Mouse (Mus musculus) testis, adult 2 months (tissue): ENCODE data around the gene Kcnip3. TPM values are rescaled to one million over a fixed set of nuclear protein-coding genes. Genes with fewer than 3 reads are reported as not detected.

Source experiments
- H3K27ac ChIP-seq: fragments of 200-500 bp; 2 replicates; pipeline ENCODE4 v1.5.1; 2012; ENCODE audit warnings: low read depth, low read length; ENCODE audit not compliant: control insufficient read depth, insufficient read depth
- H3K27me3 ChIP-seq: fragments of 200-500 bp; 2 replicates; pipeline ENCODE4 v1.6.1; 2012; ENCODE audit warnings: mild to moderate bottlenecking, low read length, moderate library complexity; ENCODE audit not compliant: control insufficient read depth, insufficient read depth
- H3K36me3 ChIP-seq: fragments of 200-500 bp; 2 replicates; pipeline ENCODE4 v1.6.1; 2012; ENCODE audit warnings: mild to moderate bottlenecking, low read length; ENCODE audit not compliant: control insufficient read depth, insufficient read depth
- H3K4me1 ChIP-seq: fragments of 200-500 bp; 2 replicates; pipeline ENCODE4 v1.6.1; 2012; ENCODE audit warnings: low read length; ENCODE audit not compliant: control insufficient read depth, insufficient read depth
- H3K4me3 ChIP-seq: fragments of 200-500 bp; 2 replicates; pipeline ENCODE4 v1.5.1; 2012; ENCODE audit warnings: low read depth, mild to moderate bottlenecking, low read length, moderate library complexity, mixed read lengths; ENCODE audit not compliant: control insufficient read depth
- CTCF ChIP-seq: fragments of 200-500 bp; IDR thresholded peaks from 2 replicates; pipeline ENCODE4 v1.5.1; 2012; ENCODE audit warnings: low read depth, mild to moderate bottlenecking, inconsistent platforms, low read length, moderate library complexity; ENCODE audit not compliant: control insufficient read depth, insufficient read depth, insufficient replicate concordance
- POLR2A ChIP-seq: fragments of 200-500 bp; IDR thresholded peaks from 2 replicates; pipeline ENCODE4 v1.6.1; 2012; ENCODE audit warnings: low read depth, mild to moderate bottlenecking, inconsistent platforms, low read length, moderate library complexity; ENCODE audit not compliant: control insufficient read depth
- polyA plus RNA-seq: library from polyadenylated mRNA; depleted of rRNA; stranded (reverse); fragments of >200 nt; gene quantifications from 2 replicates; pipeline ENCODE4 v1.2.3, GENCODE M21; 2012

Kcnip3 gene
- polyA plus RNA-seq, 1 experiment: 2.7 TPM

DNA sequence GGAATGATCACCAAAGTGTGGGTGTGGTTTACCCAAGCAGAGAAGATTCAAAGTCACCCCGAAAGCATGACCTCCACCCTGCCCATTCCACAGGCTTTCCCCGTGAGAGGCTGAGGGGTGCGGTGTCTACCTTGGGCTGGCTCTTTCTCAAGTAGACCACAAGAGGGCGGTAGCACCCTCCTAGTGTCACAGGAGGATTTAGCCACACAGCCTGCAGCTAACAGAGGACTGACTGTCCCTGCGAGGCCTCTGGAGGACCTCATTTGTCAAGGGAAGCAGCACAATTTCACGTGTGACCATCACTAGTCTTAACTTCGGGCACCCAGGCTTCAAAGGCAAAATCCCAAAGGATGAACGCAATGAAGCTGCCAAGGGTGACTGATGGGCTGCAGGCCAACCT, 59.6 kb downstream of the Kcnip3 start:
- Histone ChIP-seq H3K4me1 (no peaks in the 10 kb centered on the region; the same call in 1 of the 2 replicates), H3K27ac (no peak overlapping the region), H3K4me3 (no peak overlapping the region), H3K27me3 (no peaks in the 10 kb centered on the region), H3K36me3 (no peaks in the 10 kb centered on the region)
- TF ChIP-seq POLR2A: no peak
- TF ChIP-seq CTCF: peak; percentile 80; the same call in 1 of the 2 replicates

DNA sequence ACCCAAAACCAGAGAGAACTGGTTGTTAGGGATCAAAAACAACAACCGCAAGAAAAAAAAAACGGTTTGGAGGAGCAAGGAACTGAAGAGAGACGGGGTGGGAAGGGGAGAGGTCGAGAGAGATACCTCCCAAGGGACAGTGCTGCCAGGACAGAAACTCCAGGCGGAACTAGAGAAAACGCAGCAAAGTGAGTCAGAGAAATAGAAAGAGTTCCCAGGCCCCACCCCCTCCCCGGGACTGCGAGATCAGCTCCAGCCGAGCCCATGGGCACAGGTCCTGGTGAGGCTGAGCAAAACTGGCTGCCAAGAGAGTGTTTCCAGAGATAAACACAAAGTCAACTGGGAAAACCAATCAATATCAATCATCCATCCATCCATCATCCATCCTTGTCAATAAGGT, 60.5 kb downstream of the Kcnip3 start:
- H3K4me1 ChIP-seq: no peaks in the 10 kb centered on the region; the same call in 1 of the 2 replicates
- no peak overlapping the region for H3K4me3 ChIP-seq
- TF ChIP-seq POLR2A: no peak
- no peak for TF ChIP-seq CTCF
- no peak overlapping the region for H3K27ac ChIP-seq
- no peaks in the 10 kb centered on the region for H3K36me3 ChIP-seq
- H3K27me3 ChIP-seq: no peaks in the 10 kb centered on the region

DNA sequence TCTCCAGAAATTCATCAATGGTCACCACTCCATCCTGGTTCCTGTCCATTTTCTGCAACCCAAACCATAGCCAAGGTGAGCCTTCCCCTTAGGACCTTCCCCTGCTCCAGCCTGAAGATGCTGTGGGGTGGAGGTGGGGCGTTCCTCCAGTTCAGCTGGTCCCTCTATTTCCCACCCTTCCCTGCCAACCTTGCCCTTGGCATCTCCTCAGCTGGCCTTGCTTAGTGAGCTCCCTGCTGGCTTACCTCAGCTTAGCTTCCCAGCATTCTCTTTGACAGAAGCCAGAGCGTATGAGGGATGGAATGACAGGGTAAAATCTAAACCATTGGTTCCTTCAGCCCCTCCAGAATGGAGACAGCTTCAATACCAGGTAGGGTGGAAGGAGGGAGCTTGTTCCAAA, 62.6 kb downstream of the Kcnip3 start:
- H3K27me3 ChIP-seq: no peaks in the 10 kb centered on the region
- no peak overlapping the region for H3K4me3 ChIP-seq
- no peak for TF ChIP-seq CTCF
- no peak for TF ChIP-seq POLR2A
- no peaks in the 10 kb centered on the region; the same call in 1 of the 2 replicates for H3K4me1 ChIP-seq
- H3K36me3 ChIP-seq: no peaks in the 10 kb centered on the region
- no peak overlapping the region for H3K27ac ChIP-seq

DNA sequence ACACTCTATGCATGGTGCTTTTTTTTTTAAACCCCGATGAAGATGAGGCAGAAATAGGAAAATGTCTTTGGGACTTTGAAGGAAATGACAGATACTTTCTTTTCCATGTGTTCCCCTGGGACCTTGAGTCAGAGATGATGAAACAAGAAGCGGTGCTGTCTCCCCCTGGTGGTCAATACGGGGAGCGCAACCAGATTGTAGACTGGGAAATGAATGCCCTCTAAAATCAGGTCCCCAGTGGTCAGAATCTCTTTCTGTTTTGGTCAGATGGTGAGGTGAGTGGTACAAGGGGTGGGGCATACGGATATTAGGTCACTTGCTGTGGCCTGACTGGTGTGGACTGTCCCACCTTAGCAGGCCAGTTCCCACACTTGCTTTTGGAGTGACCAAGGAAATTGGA, 68.1 kb downstream of the Kcnip3 start:
- H3K4me1 ChIP-seq: peaks cover 7% of the 10 kb centered on the region
- H3K27me3 ChIP-seq: no peaks in the 10 kb centered on the region
- H3K27ac ChIP-seq: no peak overlapping the region
- no peaks in the 10 kb centered on the region for H3K36me3 ChIP-seq
- no peak for TF ChIP-seq POLR2A
- TF ChIP-seq CTCF: peak; percentile 79
- no peak overlapping the region for H3K4me3 ChIP-seq

DNA sequence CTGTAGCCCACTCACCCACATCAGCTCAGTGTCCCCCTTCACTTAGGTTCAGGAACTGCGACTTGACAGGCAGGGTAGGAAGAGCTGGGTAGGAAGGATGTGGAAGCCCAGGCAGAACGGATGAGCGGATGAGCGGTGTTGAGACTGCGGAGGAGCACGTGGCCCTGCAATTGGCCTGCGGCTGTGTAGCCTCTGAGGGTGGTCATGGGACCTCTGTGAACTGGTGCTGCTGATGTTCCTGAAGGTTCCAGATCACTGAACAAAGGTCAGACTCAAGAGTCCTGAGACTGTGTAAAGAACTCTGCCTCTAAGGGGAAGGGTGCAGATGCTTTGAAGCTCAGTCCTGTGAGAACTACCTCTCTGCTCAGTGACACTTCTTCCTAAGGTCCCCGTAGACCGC, 68.8 kb downstream of the Kcnip3 start:
- no peak for TF ChIP-seq POLR2A
- no peak for TF ChIP-seq CTCF
- H3K27me3 ChIP-seq: no peaks in the 10 kb centered on the region
- peaks cover 7% of the 10 kb centered on the region for H3K4me1 ChIP-seq

DNA sequence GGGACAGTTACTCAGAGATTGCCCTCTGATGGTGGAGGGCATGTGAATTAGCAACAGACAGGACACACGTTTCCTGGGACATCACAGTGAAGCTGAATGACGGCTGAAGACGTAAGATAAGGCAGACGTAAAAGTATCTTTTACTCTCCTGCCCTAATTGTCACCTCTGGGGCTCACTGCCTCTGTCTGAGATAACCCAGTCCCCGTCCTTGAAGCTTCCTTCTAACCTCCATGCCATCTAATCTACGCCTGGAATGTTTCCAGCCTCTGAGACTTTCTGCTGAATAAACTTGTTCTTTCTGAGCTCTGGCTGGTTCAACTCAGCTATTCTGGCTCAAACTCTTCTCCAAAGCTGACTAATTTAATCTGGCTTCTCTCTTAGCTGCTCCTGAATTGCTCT, 70.1 kb downstream of the Kcnip3 start:
- Histone ChIP-seq H3K4me3 (no peak overlapping the region), H3K36me3 (no peaks in the 10 kb centered on the region), H3K27me3 (no peaks in the 10 kb centered on the region), H3K27ac (no peak overlapping the region), H3K4me1 (peaks cover 7% of the 10 kb centered on the region)
- TF ChIP-seq CTCF: no peak
- no peak for TF ChIP-seq POLR2A

More for the DNA sequence above, 68.8 kb downstream of the Kcnip3 start:
- H3K4me3 ChIP-seq: no peak overlapping the region
- no peak overlapping the region for H3K27ac ChIP-seq
- H3K36me3 ChIP-seq: no peaks in the 10 kb centered on the region

DNA sequence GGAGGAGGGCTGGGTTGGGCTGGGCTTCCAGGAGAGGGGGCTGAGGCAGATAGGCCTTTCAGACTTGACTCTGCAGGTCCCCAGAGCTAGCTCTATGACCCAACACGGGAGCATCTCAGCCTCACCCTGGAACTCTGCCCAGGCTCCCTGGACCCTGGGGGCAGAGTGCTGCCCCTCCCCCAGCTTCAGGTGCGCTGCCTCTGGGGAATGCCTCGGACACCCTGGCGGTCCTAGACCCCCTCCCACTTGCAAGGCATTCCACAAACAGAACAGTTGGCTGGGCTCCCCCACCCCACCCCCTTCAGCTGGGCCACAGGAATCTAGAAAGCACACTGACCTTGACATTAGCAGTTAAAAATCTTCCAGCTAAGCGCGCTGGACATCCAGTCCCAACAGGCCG, 72.2 kb downstream of the Kcnip3 start:
- H3K4me3 ChIP-seq: no peak overlapping the region
- TF ChIP-seq POLR2A (no peak), CTCF (no peak)
- H3K27ac ChIP-seq: no peak overlapping the region
- no peaks in the 10 kb centered on the region for H3K36me3 ChIP-seq
- H3K4me1 ChIP-seq: peaks cover 8% of the 10 kb centered on the region
- H3K27me3 ChIP-seq: no peaks in the 10 kb centered on the region

DNA sequence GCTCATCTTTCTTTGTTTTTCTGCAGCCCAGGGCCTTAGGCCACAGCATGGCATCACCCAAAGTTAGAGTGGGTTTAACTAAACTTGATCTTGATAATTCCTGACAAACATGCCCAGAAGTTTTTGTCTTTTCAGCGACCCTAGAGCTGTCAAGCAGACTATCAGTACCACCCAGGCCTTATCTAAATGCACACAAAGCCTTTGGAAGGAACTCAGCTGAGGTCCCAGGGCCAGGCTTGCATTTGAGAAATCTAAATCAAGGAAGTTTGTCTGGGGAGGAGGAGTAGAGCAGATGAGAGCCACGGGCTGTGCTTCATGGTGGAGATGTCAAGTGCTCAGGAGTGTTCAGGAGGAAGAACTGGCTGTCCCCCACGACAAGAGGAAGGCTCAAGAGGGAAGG, 75.0 kb downstream of the Kcnip3 start:
- H3K36me3 ChIP-seq: no peaks in the 10 kb centered on the region
- H3K27ac ChIP-seq: no peak overlapping the region
- H3K4me3 ChIP-seq: no peak overlapping the region
- TF ChIP-seq POLR2A (no peak), CTCF (no peak)
- H3K27me3 ChIP-seq: no peaks in the 10 kb centered on the region
- H3K4me1 ChIP-seq: peaks cover 19% of the 10 kb centered on the region
